Mouse (Mus musculus): ENCODE data around the gene Ntf3. TPM values are rescaled to one million over a fixed set of nuclear protein-coding genes. Genes with fewer than 3 reads are reported as not detected.

The Ntf3 gene
- total RNA-seq, 2 experiments from 2014 or later = 2.3 TPM

GRCm38 (mm10) chr6:126109184-126109583 is 57.5 kb downstream of the Ntf3 start:
- DNase-seq = no peak
- intact Hi-C loops (cut with DNase I; ENCODE audit: low total_unique reads) = no loop called here

- intact Hi-C loops (cut with DNase I; ENCODE audit: low total_unique reads) = no loop called here
- no peak for DNase-seq
These were observed 57.9 kb downstream of the Ntf3 start for GRCm38 (mm10) chr6:126108771-126109170.

- intact Hi-C loops (cut with DNase I; ENCODE audit: low total_unique reads) = no loop called here
- no peak for DNase-seq
These were observed 59.3 kb downstream of the Ntf3 start for GRCm38 (mm10) chr6:126107398-126107797.

GRCm38 (mm10) chr6:126106798-126107173 is 59.9 kb downstream of the Ntf3 start:
- intact Hi-C loops (cut with DNase I; ENCODE audit: low total_unique reads) = no loop called here

GRCm38 (mm10) chr6:126106051-126106797 is 60.5 kb downstream of the Ntf3 start:
- intact Hi-C loops (cut with DNase I; ENCODE audit: low total_unique reads) = no loop called here
- peak; percentile 45 for DNase-seq

More at GRCm38 (mm10) chr6:126106798-126107173, 59.9 kb downstream of the Ntf3 start:
- no peak for DNase-seq

GRCm38 (mm10) chr6:126105083-126105740 is 61.5 kb downstream of the Ntf3 start:
- intact Hi-C loops (cut with DNase I; ENCODE audit: low total_unique reads) = no loop called here
- no peak for DNase-seq

- no peak for DNase-seq
- intact Hi-C loops (cut with DNase I; ENCODE audit: low total_unique reads) = no loop called here
These were observed 64.1 kb downstream of the Ntf3 start for GRCm38 (mm10) chr6:126102571-126102970.

GRCm38 (mm10) chr6:126102007-126102406 is 64.7 kb downstream of the Ntf3 start:
- intact Hi-C loops (cut with DNase I; ENCODE audit: low total_unique reads) = no loop called here
- DNase-seq = no peak

GRCm38 (mm10) chr6:126100579-126100978 is 66.1 kb downstream of the Ntf3 start:
- DNase-seq = peak; percentile 67
- intact Hi-C loops (cut with DNase I; ENCODE audit: low total_unique reads) = no loop called here

GRCm38 (mm10) chr6:126097471-126097870 is 69.2 kb downstream of the Ntf3 start:
- intact Hi-C loops (cut with DNase I; ENCODE audit: low total_unique reads) = no loop called here
- DNase-seq = no peak

- no peak for DNase-seq
- intact Hi-C loops (cut with DNase I; ENCODE audit: low total_unique reads) = no loop called here
These were observed 70.6 kb downstream of the Ntf3 start for GRCm38 (mm10) chr6:126096085-126096484.

- intact Hi-C loops (cut with DNase I; ENCODE audit: low total_unique reads) = no loop called here
- DNase-seq = no peak
These were observed 71.7 kb downstream of the Ntf3 start for GRCm38 (mm10) chr6:126095041-126095440.

GRCm38 (mm10) chr6:126092026-126092425 is 74.7 kb downstream of the Ntf3 start:
- intact Hi-C loops (cut with DNase I; ENCODE audit: low total_unique reads) = no loop called here
- DNase-seq = no peak

- intact Hi-C loops (cut with DNase I; ENCODE audit: low total_unique reads) = no loop called here
- no peak for DNase-seq
These were observed 76.6 kb downstream of the Ntf3 start for GRCm38 (mm10) chr6:126090063-126090462.

- intact Hi-C loops (cut with DNase I; ENCODE audit: low total_unique reads) = no loop called here
These were observed 78.0 kb downstream of the Ntf3 start for GRCm38 (mm10) chr6:126088489-126089265.

GRCm38 (mm10) chr6:126086321-126086950 is 80.3 kb downstream of the Ntf3 start:
- DNase-seq = peak; percentile 58
- intact Hi-C loops (cut with DNase I; ENCODE audit: low total_unique reads) = no loop called here

More at GRCm38 (mm10) chr6:126088489-126089265, 78.0 kb downstream of the Ntf3 start:
- peak; percentile 27 for DNase-seq

GRCm38 (mm10) chr6:126080531-126080930 is 86.2 kb downstream of the Ntf3 start:
- intact Hi-C loops (cut with DNase I; ENCODE audit: low total_unique reads) = no loop called here
- no peak for DNase-seq

- intact Hi-C loops (cut with DNase I; ENCODE audit: low total_unique reads) = no loop called here
- DNase-seq = no peak
These were observed 109.0 kb downstream of the Ntf3 start for GRCm38 (mm10) chr6:126057706-126058105.

GRCm38 (mm10) chr6:126053136-126053535 is 113.6 kb downstream of the Ntf3 start:
- intact Hi-C loops (cut with DNase I; ENCODE audit: low total_unique reads) = no loop called here
- DNase-seq = no peak

Data from gastrocnemius, postnatal 14 days (tissue).